Mouse (Mus musculus) testis, adult 10 weeks (tissue): ENCODE data around the gene Smox. TPM values are rescaled to one million over a fixed set of nuclear protein-coding genes. Genes with fewer than 3 reads are reported as not detected.

Experiments
- polyA plus RNA-seq: library from polyadenylated mRNA; stranded (reverse); fragments of 350-450 nt; fragmentation: Illumina TruSeq; extraction: RNeasy Lipid Tissue Mini Kit (QIAGEN cat#74804); gene quantifications from one replicate; pipeline ENCODE4 v1.2.3, GENCODE M21; 2014; ENCODE audit warnings: low read depth, low replicate concordance

Smox gene
- polyA plus RNA-seq: 2.1 TPM

DNA sequence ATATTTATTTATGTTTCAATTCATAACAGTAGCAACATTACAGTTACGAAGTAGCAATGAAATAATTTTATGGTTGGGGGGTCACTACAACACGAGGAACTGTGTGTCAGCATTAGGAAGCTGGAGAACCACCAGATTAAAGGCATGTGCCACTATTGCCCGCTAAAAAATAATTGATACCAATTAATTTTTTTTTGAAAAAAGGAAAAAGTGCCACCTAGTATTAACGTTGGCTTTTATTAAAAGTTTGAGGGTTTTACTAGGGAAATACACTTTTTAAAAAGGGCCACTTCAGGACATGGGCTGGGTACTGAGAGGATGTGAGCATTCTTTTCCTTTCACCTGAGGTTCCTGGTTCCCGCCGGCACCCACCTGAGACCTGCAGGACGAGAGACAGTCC lies at the start of gene Smox:
Gene Smox, plus strand, starts transcription at position 301 of the 400 bp plus-strand sequence.

DNA sequence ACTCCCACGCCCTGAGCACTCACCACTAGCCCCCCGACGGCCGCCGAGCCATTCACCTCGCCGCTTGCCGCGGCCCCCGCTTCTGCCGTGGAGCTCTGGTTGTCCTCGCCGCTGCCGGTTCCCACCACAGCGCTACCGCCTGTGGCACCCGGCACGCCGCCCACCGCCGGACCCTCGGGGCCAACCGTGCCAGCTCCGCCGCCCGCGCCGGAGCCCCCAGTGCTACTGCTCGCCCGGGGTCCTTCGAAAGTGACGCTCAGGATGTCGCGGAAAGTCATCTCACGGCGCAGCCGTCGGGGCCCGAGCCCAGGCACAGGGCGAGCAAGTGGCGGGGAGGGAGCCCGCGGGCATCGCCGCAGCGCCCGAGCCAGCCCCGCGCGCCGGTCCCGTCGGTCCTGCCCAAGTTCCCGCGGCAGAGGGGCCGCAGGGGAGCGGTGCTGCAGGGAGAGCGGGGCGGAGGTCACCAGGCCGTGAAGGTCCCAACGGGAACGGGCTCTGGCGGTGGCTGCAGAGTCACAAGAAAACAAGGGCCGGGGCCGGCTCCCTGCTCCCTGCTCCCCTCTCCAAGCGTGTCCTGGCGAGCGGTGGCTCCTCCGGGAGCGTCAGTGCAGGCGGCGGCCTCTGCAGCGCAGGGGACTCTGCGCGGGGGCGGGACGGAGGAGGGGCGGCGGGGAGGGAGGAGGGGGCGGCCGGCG lies 70.7 kb downstream of the Smox start, which contains the start of gene Adra1d:
Gene Adra1d, minus strand, starts transcription at position 393 of the 695 bp plus-strand sequence.

Other genes starting within 250 kb of the Smox start
- 58.3 TPM for gene Pank2, start 229.0 kb upstream of the Smox start, polyA plus RNA-seq
- gene Rnf24, start 138.6 kb upstream of the Smox start, polyA plus RNA-seq: 16.6 TPM
- gene Adra1d, start 70.8 kb downstream of the Smox start, polyA plus RNA-seq: not detected